Mouse (Mus musculus) liver, embryonic 15.5 days (tissue): ENCODE results near the gene Ranbp9. TPM values are rescaled to one million over a fixed set of nuclear protein-coding genes. Genes with fewer than 3 reads are reported as not detected.

Experiments
- ATAC-seq: fragments of 200-750 bp; cut with Nextera tagmentation; 2 replicates; pipeline ENCODE4 v1.8.0; 2017; ENCODE audit warnings: moderate number of reproducible peaks, mild to moderate bottlenecking, moderate library complexity; ENCODE audit not compliant: insufficient read depth
- H3K27ac ChIP-seq: fragments of 300-500 bp; sonication (generic); replicated peaks from 2 replicates; pipeline ENCODE4 v1.5.1; 2015; ENCODE audit warnings: mild to moderate bottlenecking, inconsistent platforms
- H3K27me3 ChIP-seq: fragments of 300-500 bp; sonication (generic); 2 replicates; pipeline ENCODE4 v1.6.1; 2015; ENCODE audit warnings: mild to moderate bottlenecking, inconsistent platforms
- H3K36me3 ChIP-seq: fragments of 300-500 bp; sonication (generic); replicated peaks from 2 replicates; pipeline ENCODE4 v1.6.1; 2015; ENCODE audit warnings: moderate library complexity, mild to moderate bottlenecking, inconsistent platforms
- H3K4me1 ChIP-seq: fragments of 300-500 bp; sonication (generic); replicated peaks from 2 replicates; pipeline ENCODE4 v1.6.1; 2015; ENCODE audit warnings: inconsistent platforms
- H3K4me2 ChIP-seq: fragments of 300-500 bp; sonication (generic); 2 replicates; pipeline ENCODE4 v1.6.1; 2015; ENCODE audit warnings: moderate library complexity, mild to moderate bottlenecking, inconsistent platforms
- H3K4me3 ChIP-seq: fragments of 300-500 bp; sonication (generic); replicated peaks from 2 replicates; pipeline ENCODE4 v1.5.1; 2015; ENCODE audit warnings: mild to moderate bottlenecking, inconsistent platforms
- H3K9ac ChIP-seq: fragments of 300-500 bp; sonication (generic); 2 replicates; pipeline ENCODE4 v1.6.1; 2015; ENCODE audit warnings: moderate library complexity, mild to moderate bottlenecking, inconsistent platforms
- H3K9me3 ChIP-seq: fragments of 300-500 bp; sonication (generic); replicated peaks from 2 replicates; pipeline ENCODE4 v1.6.1; 2016; ENCODE audit warnings: inconsistent platforms
- WGBS: fragments of 180-500 bp; shearing (Covaris S2); methylation state at CpG from one replicate; pipeline ENCODE4 v1.1.7; 2015; ENCODE audit warnings: mixed read lengths; ENCODE audit not compliant: insufficient replicate concordance; 5-methylcytosine and 5-hydroxymethylcytosine counted together
- polyA plus RNA-seq: library from polyadenylated mRNA; unstranded; fragments of >200 nt; fragmentation: Nextera tagmentation; extraction: Ambion mirVana; gene quantifications from 2 replicates; pipeline ENCODE4 v1.2.1, GENCODE M21; 2015

The Ranbp9 gene
- polyA plus RNA-seq, 1 experiment from 2014 or later, result 3.3 TPM

- Histone ChIP-seq H3K27ac (no peak overlapping the region), H3K36me3 (no peaks in the 10 kb centered on the region), H3K9me3 (no peaks in the 10 kb centered on the region), H3K27me3 (no peaks in the 10 kb centered on the region), H3K4me3 (no peak overlapping the region), H3K4me1 (peaks cover 32% of the 10 kb centered on the region), H3K4me2 (no peak overlapping the region), H3K9ac (no peak overlapping the region)
- ATAC-seq, result no peak
- 71% methylated on average over 3 of the region's 3 CpGs for WGBS
These were observed 30.4 kb downstream of the Ranbp9 start for GRCm38 (mm10) chr13:43450686-43451085.

- no peak overlapping the region for H3K4me3 ChIP-seq
- H3K36me3 ChIP-seq, result no peaks in the 10 kb centered on the region
- H3K9me3 ChIP-seq, result no peaks in the 10 kb centered on the region
- H3K4me2 ChIP-seq, result no peak overlapping the region
- H3K27ac ChIP-seq, result no peak overlapping the region
- no peak overlapping the region for H3K9ac ChIP-seq
- H3K27me3 ChIP-seq, result no peaks in the 10 kb centered on the region
- H3K4me1 ChIP-seq, result peaks cover 18% of the 10 kb centered on the region
- ATAC-seq, result no peak
- 59% methylated on average over 3 of the region's 3 CpGs for WGBS
These were observed 33.4 kb downstream of the Ranbp9 start for GRCm38 (mm10) chr13:43447721-43448120.

GRCm38 (mm10) chr13:43445754-43446153 lies 35.3 kb downstream of the Ranbp9 start:
- no peak for ATAC-seq
- Histone ChIP-seq H3K36me3 (no peaks in the 10 kb centered on the region), H3K4me1 (peaks cover 15% of the 10 kb centered on the region), H3K9ac (no peak overlapping the region), H3K27me3 (no peaks in the 10 kb centered on the region), H3K27ac (no peak overlapping the region), H3K9me3 (no peaks in the 10 kb centered on the region), H3K4me3 (no peak overlapping the region), H3K4me2 (no peak overlapping the region)
- 74% methylated on average over 4 of the region's 4 CpGs for WGBS

DNA sequence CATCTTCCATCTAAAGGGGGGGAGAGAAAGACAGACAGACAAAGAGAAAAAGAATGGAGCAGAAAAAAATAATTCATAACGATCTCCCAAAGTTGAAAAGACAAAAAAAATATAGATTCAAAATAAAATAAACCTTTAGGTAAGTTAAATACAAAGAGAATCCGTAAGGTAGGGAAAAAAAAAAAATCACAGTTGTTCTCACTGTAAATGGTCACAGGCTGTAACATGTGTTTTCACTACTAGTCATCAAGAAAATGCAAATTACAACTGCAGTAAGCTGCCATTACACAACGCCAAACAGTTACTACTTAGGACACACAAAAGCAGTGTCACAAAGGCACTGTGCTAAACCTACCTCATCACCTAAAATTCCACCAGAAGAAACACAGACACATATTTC lies 36.4 kb downstream of the Ranbp9 start:
- no peaks in the 10 kb centered on the region for H3K27me3 ChIP-seq
- whole genome bisulfite sequencing, result 82% methylated on average over 3 of the region's 3 CpGs
- no peaks in the 10 kb centered on the region for H3K9me3 ChIP-seq
- no peak overlapping the region for H3K4me2 ChIP-seq
- H3K9ac ChIP-seq, result no peak overlapping the region
- H3K4me3 ChIP-seq, result no peak overlapping the region
- no peak for ATAC-seq
- peaks cover 15% of the 10 kb centered on the region for H3K4me1 ChIP-seq
- H3K27ac ChIP-seq, result no peak overlapping the region
- no peaks in the 10 kb centered on the region for H3K36me3 ChIP-seq

GRCm38 (mm10) chr13:43443706-43444105 lies 37.4 kb downstream of the Ranbp9 start:
- Histone ChIP-seq H3K9me3 (no peaks in the 10 kb centered on the region), H3K4me2 (no peak overlapping the region), H3K4me1 (peaks cover 15% of the 10 kb centered on the region), H3K27me3 (no peaks in the 10 kb centered on the region), H3K36me3 (no peaks in the 10 kb centered on the region), H3K9ac (no peak overlapping the region), H3K4me3 (no peak overlapping the region), H3K27ac (no peak overlapping the region)
- no peak for ATAC-seq
- WGBS, result 77% methylated on average over 4 of the region's 4 CpGs

DNA sequence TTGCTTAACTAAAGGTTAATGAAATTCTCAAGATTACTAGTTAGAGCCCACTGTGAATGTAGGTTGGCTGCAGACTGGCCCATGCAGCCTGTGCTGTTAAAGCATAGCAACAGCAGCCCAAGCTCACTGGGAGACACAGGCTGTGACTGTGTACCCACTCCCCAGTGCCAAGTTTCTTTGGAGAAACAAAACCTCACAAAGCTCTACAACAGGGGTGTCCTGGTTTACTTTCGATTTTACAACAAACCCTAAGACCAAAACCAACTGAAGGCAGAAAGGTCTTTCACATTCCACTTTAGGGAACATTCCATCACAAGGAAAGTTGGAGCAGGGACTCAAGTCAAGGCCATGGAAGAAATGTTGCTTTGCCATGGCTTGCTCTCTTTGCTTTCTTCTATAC lies 38.5 kb downstream of the Ranbp9 start:
- Histone ChIP-seq H3K4me2 (no peak overlapping the region), H3K4me1 (peaks cover 13% of the 10 kb centered on the region), H3K27me3 (no peaks in the 10 kb centered on the region), H3K9ac (no peak overlapping the region), H3K27ac (no peak overlapping the region), H3K9me3 (no peaks in the 10 kb centered on the region), H3K36me3 (no peaks in the 10 kb centered on the region), H3K4me3 (no peak overlapping the region)
- 69% methylated on average over 1 of the region's 1 CpGs for WGBS
- ATAC-seq, result no peak

- Histone ChIP-seq H3K4me1 (peaks cover 7% of the 10 kb centered on the region; the same call in 1 of the 2 replicates), H3K9ac (no peak overlapping the region), H3K27me3 (no peaks in the 10 kb centered on the region), H3K36me3 (no peaks in the 10 kb centered on the region), H3K4me3 (no peak overlapping the region), H3K4me2 (no peak overlapping the region), H3K27ac (no peak overlapping the region), H3K9me3 (no peaks in the 10 kb centered on the region)
- 70% methylated on average over 1 of the region's 1 CpGs for WGBS
- no peak for ATAC-seq
These were observed 40.7 kb downstream of the Ranbp9 start for GRCm38 (mm10) chr13:43440376-43440775.

DNA sequence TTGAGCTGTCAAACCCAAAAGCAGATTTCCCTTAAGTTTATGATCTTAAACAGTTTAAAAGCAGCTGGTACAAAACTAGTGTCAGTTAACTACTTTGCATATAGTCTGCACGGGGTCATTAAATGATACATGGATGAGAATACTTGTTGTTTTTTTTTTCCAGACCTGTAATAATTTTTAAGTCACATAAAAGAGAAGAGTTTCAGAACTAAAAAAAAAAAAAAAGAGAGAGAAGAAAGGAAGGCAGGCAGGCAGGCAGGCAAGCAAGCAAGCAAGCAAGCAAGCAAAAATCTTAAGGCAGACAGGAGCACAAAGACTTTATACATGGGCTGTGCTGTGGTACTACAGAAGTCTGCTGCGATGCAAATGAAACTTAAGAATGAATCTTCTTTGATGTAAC lies 47.7 kb downstream of the Ranbp9 start:
- no peak overlapping the region for H3K9ac ChIP-seq
- H3K4me1 ChIP-seq, result no peaks in the 10 kb centered on the region
- no peak overlapping the region for H3K4me2 ChIP-seq
- WGBS, result 83% methylated on average over 2 of the region's 2 CpGs
- no peaks in the 10 kb centered on the region for H3K27me3 ChIP-seq
- H3K4me3 ChIP-seq, result no peak overlapping the region
- no peak overlapping the region for H3K27ac ChIP-seq
- no peaks in the 10 kb centered on the region for H3K9me3 ChIP-seq
- peaks cover 10% of the 10 kb centered on the region for H3K36me3 ChIP-seq
- ATAC-seq, result no peak

GRCm38 (mm10) chr13:43428436-43428835 lies 52.6 kb downstream of the Ranbp9 start:
- no peaks in the 10 kb centered on the region for H3K27me3 ChIP-seq
- no peaks in the 10 kb centered on the region for H3K4me1 ChIP-seq
- no peak for ATAC-seq
- H3K36me3 ChIP-seq, result peaks cover 25% of the 10 kb centered on the region
- no peak overlapping the region for H3K4me3 ChIP-seq
- no peak overlapping the region for H3K4me2 ChIP-seq
- H3K9me3 ChIP-seq, result no peaks in the 10 kb centered on the region
- WGBS, result 94% methylated on average over 4 of the region's 4 CpGs
- H3K27ac ChIP-seq, result no peak overlapping the region
- no peak overlapping the region for H3K9ac ChIP-seq

GRCm38 (mm10) chr13:43415249-43415648 lies 65.8 kb downstream of the Ranbp9 start:
- H3K4me2 ChIP-seq, result no peak overlapping the region
- no peak for ATAC-seq
- H3K27me3 ChIP-seq, result no peaks in the 10 kb centered on the region
- H3K4me1 ChIP-seq, result no peaks in the 10 kb centered on the region
- H3K36me3 ChIP-seq, result peaks cover 74% of the 10 kb centered on the region
- no peak overlapping the region for H3K9ac ChIP-seq
- WGBS, result 72% methylated on average over 1 of the region's 1 CpGs
- no peaks in the 10 kb centered on the region for H3K9me3 ChIP-seq
- no peak overlapping the region for H3K27ac ChIP-seq
- H3K4me3 ChIP-seq, result no peak overlapping the region

DNA sequence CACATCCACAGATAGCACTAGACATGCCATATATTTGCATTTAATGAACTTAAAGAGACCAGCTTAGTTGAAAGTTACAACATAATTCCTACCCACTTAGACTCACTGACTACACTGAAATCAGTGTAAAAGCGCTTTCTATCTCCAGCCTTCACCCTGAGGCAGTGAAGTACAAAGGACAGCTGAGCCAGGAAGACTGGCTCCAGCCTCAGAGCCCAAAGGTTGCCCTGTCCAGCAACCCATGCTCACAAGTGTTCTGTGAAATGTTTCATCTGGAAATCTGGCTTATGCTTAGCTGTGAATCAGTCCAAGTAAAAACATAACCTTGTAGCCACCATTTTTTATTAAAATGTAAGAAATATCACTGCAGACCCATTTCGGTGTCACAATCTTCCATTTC lies 67.5 kb downstream of the Ranbp9 start:
- Histone ChIP-seq H3K36me3 (peaks cover 66% of the 10 kb centered on the region), H3K27ac (no peak overlapping the region)
- WGBS, result 85% methylated on average over 2 of the region's 2 CpGs

DNA sequence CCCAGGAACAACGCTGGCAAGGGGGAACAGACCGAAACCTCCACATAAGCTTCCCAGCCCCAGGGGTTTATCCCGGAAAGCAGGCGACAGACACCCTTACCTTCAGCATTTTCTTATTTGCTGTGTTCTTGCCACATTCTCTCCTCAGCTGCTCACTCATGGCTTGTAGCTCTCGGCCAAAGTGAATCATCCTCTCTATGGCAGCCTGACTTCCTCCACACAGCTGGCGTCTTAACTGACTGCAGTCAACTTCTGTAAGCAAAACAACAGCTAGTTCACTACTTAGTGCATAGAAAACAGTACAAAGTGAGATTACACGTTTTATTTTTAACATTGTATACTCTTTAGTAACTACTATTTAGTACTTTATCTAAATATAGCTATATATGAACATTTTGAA lies 68.8 kb downstream of the Ranbp9 start:
- H3K4me2 ChIP-seq, result no peak overlapping the region
- peaks cover 61% of the 10 kb centered on the region for H3K36me3 ChIP-seq
- H3K4me3 ChIP-seq, result no peak overlapping the region
- H3K4me1 ChIP-seq, result no peaks in the 10 kb centered on the region
- WGBS, result 79% methylated on average over 7 of the region's 7 CpGs
- ATAC-seq, result no peak
- no peaks in the 10 kb centered on the region for H3K9me3 ChIP-seq
- H3K27ac ChIP-seq, result no peak overlapping the region
- H3K27me3 ChIP-seq, result no peaks in the 10 kb centered on the region
- H3K9ac ChIP-seq, result no peak overlapping the region

More for the DNA sequence above, 67.5 kb downstream of the Ranbp9 start:
- Histone ChIP-seq H3K4me2 (no peak overlapping the region), H3K9ac (no peak overlapping the region), H3K27me3 (no peaks in the 10 kb centered on the region), H3K4me3 (no peak overlapping the region), H3K9me3 (no peaks in the 10 kb centered on the region), H3K4me1 (no peaks in the 10 kb centered on the region)
- no peak for ATAC-seq
